Mouse (Mus musculus) left cerebral cortex, adult 11 months (tissue): ENCODE data around the gene Slc9a5.

Experiments
- DNase-seq: peaks from one replicate; pipeline ENCODE4 v3.0.0; 2022; ENCODE audit warnings: low spot score

Gene Slc9a5

DNA sequence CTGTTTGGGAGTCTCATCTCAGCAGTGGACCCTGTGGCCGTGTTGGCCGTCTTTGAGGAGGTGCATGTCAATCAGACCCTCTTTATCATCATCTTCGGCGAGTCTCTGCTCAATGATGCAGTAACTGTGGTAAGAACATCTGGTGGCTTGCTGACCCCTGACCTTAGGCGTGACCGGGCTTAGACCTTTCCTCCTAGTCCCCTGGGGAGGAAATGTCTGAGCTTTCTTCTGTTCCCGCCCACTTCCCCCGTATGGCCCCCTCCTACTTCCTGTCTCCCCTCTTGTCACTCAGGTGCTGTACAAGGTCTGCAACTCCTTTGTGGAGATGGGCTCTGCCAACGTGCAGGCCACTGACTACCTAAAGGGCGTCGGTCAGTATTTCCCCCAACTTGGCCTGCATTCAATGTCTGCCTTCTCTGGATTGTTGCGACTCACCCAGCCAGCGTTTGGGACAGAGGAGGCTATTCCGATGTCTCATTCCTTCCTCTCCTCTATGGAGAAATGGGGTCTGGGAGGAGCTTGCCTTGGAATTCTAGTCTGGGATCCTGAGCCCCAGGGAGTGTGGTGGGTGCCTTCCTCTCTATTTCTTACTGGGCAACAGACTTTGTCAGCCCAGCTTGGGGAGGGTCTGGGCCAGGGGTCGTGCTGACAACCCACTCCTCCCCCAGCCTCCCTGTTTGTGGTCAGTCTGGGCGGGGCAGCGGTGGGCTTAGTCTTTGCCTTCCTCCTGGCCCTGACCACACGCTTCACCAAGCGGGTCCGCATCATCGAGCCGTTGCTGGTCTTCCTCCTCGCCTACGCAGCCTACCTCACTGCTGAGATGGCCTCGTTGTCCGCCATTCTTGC is 6.8 kb downstream of the Slc9a5 start:
- DNase-seq: no peak

DNA sequence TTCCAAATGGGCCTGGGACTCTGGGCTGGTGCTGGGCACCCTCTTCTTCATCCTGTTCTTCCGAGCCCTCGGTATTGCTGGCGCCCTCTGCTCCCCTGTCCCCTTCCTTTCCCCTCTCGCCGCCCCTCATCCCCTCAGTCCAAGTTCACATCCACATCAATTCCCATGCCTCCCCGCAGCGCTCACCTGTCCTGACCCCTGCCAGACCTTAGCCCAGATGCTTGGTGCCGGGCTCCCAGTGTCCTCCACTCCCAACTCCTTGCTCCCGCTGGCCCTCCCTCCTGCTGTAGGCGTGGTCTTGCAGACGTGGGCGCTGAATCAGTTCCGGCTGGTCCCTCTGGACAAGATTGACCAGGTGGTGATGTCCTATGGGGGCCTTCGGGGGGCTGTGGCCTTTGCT is 8.0 kb downstream of the Slc9a5 start:
- DNase-seq: no peak

DNA sequence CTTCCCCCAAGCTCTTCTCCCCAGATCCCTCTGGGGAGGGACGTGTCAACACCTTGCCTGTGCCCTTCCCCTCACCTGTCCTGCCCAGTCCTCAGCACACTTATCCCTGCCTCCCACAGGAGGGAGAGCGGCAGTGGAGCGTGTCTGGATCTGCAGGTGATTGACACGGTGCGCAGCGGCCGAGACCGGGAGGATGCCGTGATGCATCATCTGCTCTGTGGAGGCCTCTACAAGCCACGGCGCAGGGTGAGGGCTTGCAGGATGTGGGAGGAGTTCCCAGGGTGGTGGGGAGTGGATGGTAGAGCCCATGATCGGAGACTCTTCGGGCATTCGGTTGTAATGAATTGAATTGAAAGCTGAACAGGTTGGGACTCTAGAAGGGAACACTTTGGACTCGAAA is 10.6 kb downstream of the Slc9a5 start:
- no peak for DNase-seq

DNA sequence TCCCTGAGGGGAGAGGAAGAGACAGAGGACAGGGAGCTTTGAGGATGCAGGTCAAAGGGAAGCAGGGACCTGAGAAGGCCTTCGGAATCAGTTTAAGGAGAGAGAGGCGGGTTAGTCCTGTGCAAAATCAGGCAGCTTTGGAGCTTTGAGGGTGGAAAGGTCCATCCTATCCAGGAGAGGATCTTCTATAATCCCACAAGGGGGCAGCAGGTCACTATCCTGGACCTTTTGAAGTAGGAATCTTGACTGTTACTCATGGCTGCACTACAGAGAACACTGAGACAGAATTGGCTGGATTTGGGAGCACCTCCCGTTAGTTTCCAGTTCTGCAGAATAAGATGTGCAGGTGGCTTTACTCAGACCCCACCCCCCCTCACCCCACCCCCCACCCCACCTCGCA is 11.0 kb downstream of the Slc9a5 start:
- no peak for DNase-seq

DNA sequence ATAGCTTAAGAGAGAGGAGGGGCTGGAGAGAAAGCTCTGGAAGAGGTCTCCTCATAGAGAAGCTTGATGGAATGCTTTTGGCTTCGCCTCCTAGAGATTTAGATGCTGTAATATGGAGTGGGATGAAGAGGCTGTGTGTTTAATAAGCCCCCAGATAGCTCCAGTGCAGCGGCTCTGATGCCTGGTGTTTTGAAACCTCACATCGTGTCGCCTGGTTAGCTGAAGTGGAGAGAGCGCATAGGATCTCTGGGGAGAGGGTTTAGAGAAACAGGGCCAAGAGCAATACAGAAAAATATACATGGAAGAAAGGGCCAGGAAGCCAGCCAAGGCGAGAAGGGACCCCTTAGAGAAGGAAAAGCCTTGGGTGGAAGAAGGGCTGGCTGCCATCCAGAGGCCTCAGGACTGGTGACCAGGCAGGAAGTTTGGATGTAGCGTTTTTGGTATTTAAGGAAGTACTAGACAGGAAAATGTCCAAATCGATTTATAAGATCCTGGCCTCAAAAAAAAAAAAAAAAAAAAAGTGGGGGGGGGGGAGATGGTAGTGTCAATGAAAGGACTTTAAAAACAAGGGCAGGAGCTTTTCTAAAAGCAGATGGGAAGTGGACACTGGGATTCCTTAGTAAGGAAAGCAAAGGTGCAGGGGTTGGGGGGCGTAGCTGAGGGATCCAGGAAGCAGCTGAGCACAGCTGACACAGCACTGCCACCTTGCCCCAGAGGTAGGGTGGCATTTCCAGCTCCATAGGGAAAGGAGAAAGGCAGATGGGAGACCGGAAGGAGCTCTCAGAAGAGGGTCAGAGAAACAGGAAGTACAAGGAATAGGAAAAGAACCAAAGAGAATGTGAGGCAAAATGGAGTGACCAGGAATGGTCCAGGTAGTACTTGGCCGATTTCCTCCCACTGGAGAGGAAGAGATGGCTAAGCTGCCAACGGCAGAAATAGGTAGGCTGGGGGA is 13.4 kb downstream of the Slc9a5 start:
- DNase-seq: no peak

DNA sequence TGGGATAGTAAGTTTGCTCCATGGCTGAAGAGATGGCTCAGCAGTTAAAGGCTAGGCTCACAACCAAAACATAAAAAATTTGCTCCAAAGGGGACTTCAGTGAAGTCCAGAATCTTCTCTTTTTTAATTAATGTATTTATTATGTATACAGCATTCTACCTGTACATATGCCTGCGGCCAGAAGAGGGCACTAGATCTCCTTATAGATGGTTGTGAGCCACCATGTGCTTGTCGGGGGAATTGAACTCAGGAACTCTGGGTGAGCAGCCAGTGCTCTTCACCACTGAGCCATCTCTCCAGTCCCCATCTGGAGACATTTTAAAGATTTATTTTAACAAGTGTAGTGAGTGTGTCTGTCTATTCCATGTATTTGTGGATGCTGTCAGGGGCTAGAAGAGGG is 18.5 kb downstream of the Slc9a5 start:
- no peak for DNase-seq

GRCm38 (mm10) chr8:105372473-105372872 is 23.8 kb downstream of the Slc9a5 start:
- no peak for DNase-seq

DNA sequence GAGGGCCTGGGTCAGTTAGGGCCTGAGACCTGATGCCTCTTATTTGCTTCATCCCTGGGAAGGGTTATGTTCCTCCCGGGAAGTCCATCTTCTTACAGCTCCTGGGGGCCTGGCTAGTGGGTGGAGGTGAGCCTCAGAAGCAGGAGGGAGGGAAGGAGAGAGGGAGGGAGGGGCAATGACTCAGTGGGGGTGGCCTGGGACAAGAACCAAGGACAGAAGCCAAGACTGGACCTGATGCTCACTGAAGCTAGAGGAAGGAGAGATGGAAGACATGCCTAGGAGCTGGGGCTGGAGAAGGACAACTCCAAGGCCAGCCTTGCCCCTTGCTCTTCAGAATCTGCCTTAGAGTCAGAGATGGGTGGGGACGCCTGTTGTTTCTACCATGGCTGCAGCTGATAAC is 24.4 kb downstream of the Slc9a5 start, which contains the start of gene Plekhg4:
Gene Plekhg4 (plus strand): TSS at position 243 of the 400 bp plus-strand sequence.
- DNase-seq: no peak

GRCm38 (mm10) chr8:105374513-105374966 is 25.9 kb downstream of the Slc9a5 start:
- DNase-seq: no peak

GRCm38 (mm10) chr8:105378673-105379072 is 30.0 kb downstream of the Slc9a5 start:
- no peak for DNase-seq

DNA sequence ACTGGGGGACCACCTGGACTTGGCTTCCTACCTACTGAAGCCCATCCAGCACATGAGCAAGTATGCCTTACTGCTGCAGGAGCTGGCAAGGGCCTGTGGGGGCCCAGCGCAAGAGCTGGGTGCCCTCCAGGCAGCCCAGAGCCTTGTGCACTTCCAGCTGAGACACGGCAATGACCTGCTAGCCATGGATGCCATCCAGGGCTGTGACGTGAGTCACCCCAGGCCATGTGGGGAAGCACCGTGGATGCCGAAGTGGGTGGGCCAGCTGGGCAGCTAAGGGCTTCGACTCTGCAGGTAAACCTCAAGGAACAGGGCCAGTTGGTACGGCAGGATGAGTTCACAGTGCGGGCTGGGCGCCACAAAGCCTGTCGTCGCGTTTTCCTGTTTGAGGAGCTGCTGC is 31.7 kb downstream of the Slc9a5 start:
- DNase-seq: no peak

- DNase-seq: no peak
Observed at GRCm38 (mm10) chr8:105384070-105384469, 35.4 kb downstream of the Slc9a5 start.

- DNase-seq: no peak
Observed at GRCm38 (mm10) chr8:105387151-105387550, 38.5 kb downstream of the Slc9a5 start.

GRCm38 (mm10) chr8:105389096-105389495 is 40.5 kb downstream of the Slc9a5 start:
- DNase-seq: no peak

- no peak for DNase-seq
Observed at GRCm38 (mm10) chr8:105393089-105393787, 44.6 kb downstream of the Slc9a5 start.

- DNase-seq: no peak
Observed at GRCm38 (mm10) chr8:105393915-105394314, 45.3 kb downstream of the Slc9a5 start.

DNA sequence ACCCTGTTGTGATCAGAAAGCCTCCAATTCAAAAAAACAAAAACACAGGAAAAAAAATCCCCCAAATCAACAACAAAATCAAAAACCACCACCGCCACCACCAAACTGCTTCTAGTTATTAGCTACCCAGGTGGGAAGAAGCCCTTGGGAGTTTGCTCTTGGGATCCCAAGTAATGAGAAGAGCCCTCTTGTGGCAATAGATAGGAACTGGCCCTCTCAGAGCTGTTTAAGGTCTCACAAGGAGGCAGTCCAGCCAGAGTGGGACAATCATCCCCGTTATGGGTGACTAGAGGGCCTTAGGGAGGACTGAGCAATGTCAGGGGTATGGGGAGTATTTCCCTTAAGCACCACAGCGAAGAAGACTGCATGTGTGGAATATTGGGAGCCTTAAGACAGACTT is 49.1 kb downstream of the Slc9a5 start:
- DNase-seq: peak; percentile 25

DNA sequence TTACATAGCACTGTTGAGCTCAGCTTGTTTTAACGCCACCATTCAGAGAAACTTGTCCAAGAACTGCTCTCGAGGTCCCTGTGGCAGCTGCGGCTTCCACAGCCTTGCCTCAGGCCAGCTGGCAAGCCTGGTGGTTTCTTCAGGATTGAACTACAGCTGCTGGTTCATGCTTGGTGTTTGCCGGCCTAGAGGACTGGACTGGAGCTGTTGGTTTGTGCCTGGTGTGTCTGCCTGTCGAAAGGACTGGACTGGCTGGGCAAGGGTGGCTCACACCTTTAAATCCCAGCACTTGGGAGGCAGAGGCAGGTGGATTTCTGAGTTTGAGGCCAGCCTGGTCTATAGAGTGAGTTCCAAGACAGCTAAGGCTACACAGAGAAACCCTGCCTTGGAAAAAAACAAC is 51.4 kb downstream of the Slc9a5 start:
- DNase-seq: no peak

DNA sequence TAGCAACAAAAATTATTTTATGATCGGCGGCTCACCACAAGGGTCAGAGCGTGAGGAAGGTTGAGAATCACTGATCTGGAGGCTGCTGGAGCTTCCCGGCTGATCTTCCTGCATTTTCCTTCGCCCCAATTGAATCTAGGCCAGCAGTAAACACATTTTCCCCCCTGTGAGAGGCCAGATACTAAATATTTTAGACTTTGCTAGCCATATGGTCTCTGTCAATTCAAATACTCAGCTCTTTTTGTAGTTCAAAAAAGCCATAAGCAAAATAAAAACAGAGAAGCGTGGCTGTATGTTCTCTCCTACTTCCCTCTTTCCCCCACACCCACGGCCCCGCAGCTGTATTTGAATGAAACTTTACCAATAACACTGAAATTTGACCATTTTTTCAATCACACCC is 54.8 kb downstream of the Slc9a5 start:
- DNase-seq: no peak

GRCm38 (mm10) chr8:105404496-105404895 is 55.9 kb downstream of the Slc9a5 start:
- DNase-seq: no peak

DNA sequence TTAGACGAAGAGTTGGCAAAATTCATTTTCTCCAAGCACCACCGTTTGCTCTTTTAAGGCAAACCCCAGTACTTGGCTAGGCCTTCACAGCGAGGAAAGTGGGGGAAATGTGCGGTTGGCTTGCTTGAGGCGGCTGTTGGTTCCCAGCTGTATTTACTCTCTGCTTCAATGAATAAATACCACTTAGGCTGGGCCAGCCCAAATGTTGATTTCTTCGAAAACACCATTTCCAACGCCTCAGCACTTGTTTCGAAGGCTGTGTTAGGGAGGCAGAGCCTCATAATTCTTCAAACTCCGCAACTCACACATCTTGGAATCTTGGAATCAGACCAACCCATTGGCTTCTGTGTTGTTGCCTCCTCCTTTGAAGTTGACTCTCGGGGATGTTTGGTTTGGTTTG is 57.8 kb downstream of the Slc9a5 start:
- no peak for DNase-seq

GRCm38 (mm10) chr8:105408331-105408730 is 59.7 kb downstream of the Slc9a5 start:
- DNase-seq: no peak
